Mouse (Mus musculus) neural tube, embryonic 13.5 days (tissue): ENCODE measurements around the gene Mrln. TPM values are rescaled to one million over a fixed set of nuclear protein-coding genes. Genes with fewer than 3 reads are reported as not detected.

ENCODE experiments used
- ATAC-seq: fragments of 200-750 bp; cut with Nextera tagmentation; 2 replicates; pipeline ENCODE4 v1.8.0; 2017; ENCODE audit warnings: low read depth, mild to moderate bottlenecking, moderate TSS enrichment, moderate library complexity
- H3K27ac ChIP-seq: fragments of 300-500 bp; sonication (generic); replicated peaks from 2 replicates; pipeline ENCODE4 v1.5.1; 2015; ENCODE audit warnings: moderate library complexity, mild to moderate bottlenecking, inconsistent platforms
- H3K27me3 ChIP-seq: fragments of 300-500 bp; sonication (generic); 2 replicates; pipeline ENCODE4 v1.6.1; 2015; ENCODE audit warnings: mild to moderate bottlenecking, inconsistent platforms
- H3K36me3 ChIP-seq: fragments of 300-500 bp; sonication (generic); 2 replicates; pipeline ENCODE4 v1.6.1; 2015; ENCODE audit warnings: mild to moderate bottlenecking, inconsistent platforms
- H3K4me1 ChIP-seq: fragments of 300-500 bp; sonication (generic); replicated peaks from 2 replicates; pipeline ENCODE4 v1.6.1; 2015; ENCODE audit warnings: inconsistent platforms
- H3K4me2 ChIP-seq: fragments of 300-500 bp; sonication (generic); 2 replicates; pipeline ENCODE4 v1.6.1; 2015; ENCODE audit warnings: inconsistent platforms, mild to moderate bottlenecking, moderate library complexity
- H3K4me3 ChIP-seq: fragments of 300-500 bp; sonication (generic); 2 replicates; pipeline ENCODE4 v1.5.1; 2015; ENCODE audit warnings: mild to moderate bottlenecking, inconsistent platforms
- H3K9ac ChIP-seq: fragments of 300-500 bp; sonication (generic); 2 replicates; pipeline ENCODE4 v1.6.1; 2015; ENCODE audit warnings: moderate library complexity, mild to moderate bottlenecking, inconsistent platforms
- H3K9me3 ChIP-seq: fragments of 300-500 bp; sonication (generic); 2 replicates; pipeline ENCODE4 v1.6.1; 2016; ENCODE audit warnings: inconsistent platforms
- WGBS: fragments of 180-500 bp; shearing (Covaris S2); methylation state at CpG from one replicate; pipeline ENCODE4 v1.1.7; 2015; 5-methylcytosine and 5-hydroxymethylcytosine counted together
- polyA plus RNA-seq: library from polyadenylated mRNA; unstranded; fragments of >200 nt; fragmentation: Nextera tagmentation; extraction: Ambion mirVana; gene quantifications from 2 replicates; pipeline ENCODE4 v1.2.1, GENCODE M21; 2015

The Mrln gene
- polyA plus RNA-seq, 1 experiment from 2014 or later: 1.7 TPM

DNA sequence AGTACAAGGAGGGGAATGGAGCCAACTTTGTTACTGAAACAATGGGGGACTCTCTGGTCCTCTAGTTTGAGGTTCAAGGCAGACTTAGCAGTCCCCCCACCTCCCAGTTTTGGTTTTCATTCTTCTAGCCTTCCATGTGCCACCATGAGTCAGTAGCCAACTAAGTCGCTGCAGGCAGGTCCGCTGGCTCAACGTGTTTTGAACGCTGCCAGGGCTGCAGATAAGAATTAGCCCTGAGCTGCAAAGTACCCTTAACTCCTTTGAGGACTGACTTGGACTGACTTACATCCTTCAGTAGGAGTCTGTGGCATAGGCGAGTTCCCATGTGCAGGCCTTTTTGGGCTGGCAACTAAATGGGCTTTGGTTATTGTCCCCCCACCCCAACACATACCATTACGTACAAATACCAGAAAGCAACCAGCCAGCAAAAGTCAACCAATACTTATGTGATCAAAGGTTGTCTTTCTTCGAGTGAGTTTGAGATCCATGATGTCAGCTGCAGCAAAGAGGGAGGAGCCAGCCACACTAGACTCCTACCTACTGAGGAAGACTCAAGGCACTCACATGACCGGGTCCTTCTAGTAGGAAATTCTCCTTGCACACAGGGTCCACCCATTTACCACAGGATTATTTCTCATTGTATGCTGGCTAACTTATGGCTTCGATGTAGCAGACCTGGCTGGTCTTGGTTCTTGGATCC is 60.0 kb downstream of the Mrln start:
- no peaks in the 10 kb centered on the region for H3K9me3 ChIP-seq
- ATAC-seq: no peak
- H3K36me3 ChIP-seq: no peaks in the 10 kb centered on the region
- H3K4me2 ChIP-seq: no peak overlapping the region
- H3K4me3 ChIP-seq: no peak overlapping the region
- 92% methylated on average over 9 of the region's 9 CpGs for WGBS
- no peaks in the 10 kb centered on the region for H3K4me1 ChIP-seq
- no peak overlapping the region for H3K9ac ChIP-seq
- no peaks in the 10 kb centered on the region for H3K27me3 ChIP-seq
- no peak overlapping the region for H3K27ac ChIP-seq

DNA sequence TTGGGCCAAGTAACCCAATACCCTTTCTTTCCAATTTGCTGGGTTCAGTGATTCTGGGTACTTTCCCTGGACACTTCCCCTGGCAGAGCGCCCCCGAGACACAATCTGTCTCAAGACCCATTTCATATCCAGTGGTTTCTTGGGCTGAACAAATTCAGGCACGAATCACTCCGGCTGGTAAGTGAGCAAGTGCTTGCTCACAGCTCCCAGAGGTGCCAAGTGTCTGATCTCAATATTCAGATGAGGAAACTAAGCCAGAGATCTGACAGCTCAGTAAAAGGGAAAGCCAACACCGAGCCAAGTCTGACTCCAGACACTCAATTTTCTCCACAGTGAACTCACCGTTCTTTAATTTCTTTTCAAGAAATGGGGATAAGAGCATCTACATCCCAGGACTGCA is 62.0 kb downstream of the Mrln start:
- Histone ChIP-seq H3K4me2 (no peak overlapping the region), H3K4me1 (no peaks in the 10 kb centered on the region), H3K4me3 (no peak overlapping the region), H3K27ac (no peak overlapping the region), H3K9me3 (no peaks in the 10 kb centered on the region), H3K9ac (no peak overlapping the region), H3K36me3 (no peaks in the 10 kb centered on the region), H3K27me3 (no peaks in the 10 kb centered on the region)
- no peak for ATAC-seq
- 89% methylated on average over 6 of the region's 6 CpGs for WGBS

DNA sequence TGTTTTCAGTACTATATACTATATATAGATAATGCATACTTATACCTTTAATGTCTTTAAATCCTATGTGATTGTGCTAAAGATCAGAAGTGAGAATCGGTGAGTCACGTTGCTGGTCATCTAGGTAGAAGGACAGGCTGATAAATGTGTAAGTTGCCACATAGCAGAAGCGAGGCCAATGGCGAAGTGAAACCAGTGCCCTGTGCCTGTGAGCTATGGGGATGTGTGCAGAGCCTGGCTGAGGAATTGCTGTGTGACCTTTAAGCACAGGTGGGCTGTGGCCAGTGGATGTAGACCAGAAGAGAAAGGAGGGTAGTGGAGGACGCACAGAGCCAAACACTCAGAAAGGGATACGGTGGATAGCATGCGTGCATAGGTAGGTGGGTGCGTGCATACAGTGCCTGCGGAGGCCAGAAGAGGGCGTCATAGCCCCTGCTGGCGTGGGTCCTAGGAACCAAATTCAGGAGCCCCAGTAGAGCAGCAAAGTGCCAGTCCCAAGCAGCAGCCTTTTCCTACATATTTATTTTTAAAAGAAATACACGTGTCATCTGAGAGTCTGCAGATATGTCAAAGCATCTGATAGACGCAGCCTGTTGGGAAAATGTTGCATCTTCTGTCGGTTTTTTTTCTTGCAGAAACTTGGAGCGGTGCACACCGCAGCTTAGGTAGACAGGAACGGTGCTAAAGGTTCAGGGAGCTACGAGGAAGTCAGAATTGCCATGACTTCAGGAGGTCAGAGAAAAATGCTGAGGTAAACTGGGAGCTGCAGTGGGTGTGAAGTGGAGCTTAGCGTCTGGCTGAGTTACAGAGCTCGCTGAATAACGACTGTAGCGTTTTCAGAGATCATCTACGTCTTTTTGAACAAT is 64.3 kb downstream of the Mrln start:
- no peaks in the 10 kb centered on the region for H3K36me3 ChIP-seq
- H3K4me2 ChIP-seq: no peak overlapping the region
- no peak for ATAC-seq
- 80% methylated on average over 23 of the region's 23 CpGs for WGBS
- H3K9ac ChIP-seq: no peak overlapping the region
- no peaks in the 10 kb centered on the region for H3K9me3 ChIP-seq
- no peak overlapping the region for H3K27ac ChIP-seq
- H3K4me1 ChIP-seq: no peaks in the 10 kb centered on the region
- H3K27me3 ChIP-seq: no peaks in the 10 kb centered on the region
- H3K4me3 ChIP-seq: no peak overlapping the region

Other genes with a start within 250 kb of the Mrln start
- 20.6 and 22.3 TPM in 2 replicates for gene Ccdc6, start 107.5 kb upstream of the Mrln start, polyA plus RNA-seq
- 1.0 and 1.9 TPM in 2 replicates for gene Slc16a9, start 40.4 kb downstream of the Mrln start, polyA plus RNA-seq
- 17.8 and 20.2 TPM in 2 replicates for gene Fam13c, start 235.8 kb downstream of the Mrln start, polyA plus RNA-seq